Mouse (Mus musculus) liver, postnatal 0 days (tissue): ENCODE measurements around the gene Mrpl52.

Source experiments
- CTCF ChIP-seq: sonication (generic); IDR thresholded peaks from 2 replicates; pipeline ENCODE4 v1.5.1; 2016; ENCODE audit warnings: antibody characterized with exemption, low read depth
- EP300 ChIP-seq: IDR thresholded peaks from 2 replicates; pipeline ENCODE4 v1.6.1; 2016; ENCODE audit warnings: antibody characterized with exemption, low read depth, mild to moderate bottlenecking

GRCm38 (mm10) chr14:54424634-54425033, 2.1 kb upstream of the Mrpl52 start:
- TF ChIP-seq CTCF: no peak
- TF ChIP-seq EP300: no peak
